Mouse (Mus musculus) left cerebral cortex, postnatal 14 days (tissue): ENCODE measurements at regions not wholly inside any gene's neighbourhood (a gene's known extent, or its start where the extent isn't known, plus 50 kb on each side); places are given as distances from the start of the nearest gene placed in this dataset.

Experiments used
- DNase-seq, 2 experiments: peaks; one replicate each; pipeline ENCODE4 v3.0.0; 2021 to 2022; ENCODE audit warnings: low spot score in 2 of 2, mixed read lengths in 1 of 2
- intact Hi-C: fragments of 180-260 bp; cut with DNase I; formaldehyde crosslinking; loops from one replicate; pipeline ENCODE4 v1.15.1; 2025
- microRNA-seq, 2 experiments: library from miRNA; unstranded; fragments of <30 nt; microRNA quantifications; one replicate each; pipeline ENCODE4 v1.2.0; 2022

GRCm38 (mm10) chr8:44094818-44095217, 385.0 kb upstream of the Adam34 start:
- DNase-seq, result no peak
- intact Hi-C loops, result no loop called here

DNA sequence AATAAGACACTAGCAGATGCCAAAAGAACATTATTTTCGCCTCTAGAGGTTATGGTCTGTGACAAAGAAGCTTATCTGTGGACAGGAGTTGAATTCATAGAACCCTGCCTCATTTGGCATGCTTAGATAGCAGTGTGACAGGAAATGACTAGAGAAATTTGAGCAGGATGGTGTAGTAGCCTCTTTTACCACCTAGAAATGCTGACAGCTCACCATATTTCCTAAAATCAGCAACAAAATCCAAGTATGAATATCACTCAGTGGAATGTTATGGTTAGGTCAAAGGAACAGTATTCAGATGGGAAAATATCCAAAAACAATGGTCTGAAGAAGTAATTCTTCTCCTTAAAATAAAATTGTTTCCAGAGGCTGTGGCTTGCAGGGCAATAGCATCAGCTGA, 383.6 kb upstream of the Adam34 start:
- intact Hi-C loops, result no loop called here
- no peak for DNase-seq

- no peak for DNase-seq
- intact Hi-C loops, result no loop called here
Observed at GRCm38 (mm10) chr8:44082057-44082456, 372.2 kb upstream of the Adam34 start.

GRCm38 (mm10) chr8:44058846-44059245, 349.0 kb upstream of the Adam34 start:
- intact Hi-C loops, result no loop called here
- DNase-seq, result no peak

DNA sequence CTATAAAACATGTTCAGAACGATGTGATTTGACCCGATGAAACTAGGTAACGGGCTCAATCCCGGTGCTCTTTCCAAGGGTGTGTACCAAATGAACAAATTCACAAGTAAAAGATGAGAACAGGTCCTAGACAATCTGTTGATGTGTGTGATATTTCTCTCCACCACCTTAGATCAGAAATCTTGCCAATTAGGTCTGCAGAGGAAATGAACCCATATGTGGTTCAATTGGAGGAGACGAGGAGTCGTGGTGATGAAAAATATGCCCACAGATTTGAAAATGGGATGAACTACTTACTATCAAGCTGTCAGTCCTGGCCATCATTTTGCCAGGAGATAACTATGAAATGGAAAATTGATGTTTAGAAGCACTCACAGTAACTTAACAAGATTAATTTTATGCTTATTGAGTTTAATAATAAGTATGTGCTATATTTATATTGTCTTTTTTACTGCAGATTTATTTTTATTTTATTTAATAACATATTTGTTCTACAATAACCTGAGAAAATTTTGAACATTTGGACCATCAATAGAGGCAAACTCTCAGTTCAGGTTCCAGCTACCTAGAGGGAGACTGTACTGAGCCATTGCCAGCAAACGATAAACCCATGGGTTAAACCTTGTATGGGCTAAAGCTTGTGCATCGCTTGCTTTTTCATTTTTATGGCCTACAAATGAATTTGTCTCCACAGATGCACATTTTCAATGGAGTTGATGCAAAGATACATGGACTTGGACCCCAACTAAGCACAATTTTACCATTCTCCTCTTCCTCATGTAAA, 332.9 kb upstream of the Adam34 start:
- intact Hi-C loops, result no loop called here
- DNase-seq, result no peak

DNA sequence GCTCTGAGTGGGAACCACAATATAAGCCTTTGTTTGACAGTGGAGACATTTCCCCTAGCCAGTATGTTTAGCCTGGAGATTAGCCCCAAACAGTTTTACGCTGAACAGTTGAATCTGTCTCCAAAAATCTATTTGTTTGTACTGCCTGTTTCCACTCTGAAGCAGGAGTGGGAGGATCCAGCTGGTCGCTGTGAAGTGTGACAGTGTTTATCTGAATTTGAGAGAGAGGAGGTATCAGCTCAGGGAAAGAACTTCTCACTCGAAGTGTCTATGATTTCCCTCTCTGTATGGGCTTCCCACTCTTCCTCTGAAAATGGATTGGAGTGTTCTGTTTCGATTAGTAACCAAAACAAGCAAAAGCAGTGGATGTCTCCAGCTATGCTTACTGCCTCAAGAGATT, 324.4 kb upstream of the Adam34 start:
- intact Hi-C loops, result no loop called here
- DNase-seq, result peak; percentile 22 to 30

DNA sequence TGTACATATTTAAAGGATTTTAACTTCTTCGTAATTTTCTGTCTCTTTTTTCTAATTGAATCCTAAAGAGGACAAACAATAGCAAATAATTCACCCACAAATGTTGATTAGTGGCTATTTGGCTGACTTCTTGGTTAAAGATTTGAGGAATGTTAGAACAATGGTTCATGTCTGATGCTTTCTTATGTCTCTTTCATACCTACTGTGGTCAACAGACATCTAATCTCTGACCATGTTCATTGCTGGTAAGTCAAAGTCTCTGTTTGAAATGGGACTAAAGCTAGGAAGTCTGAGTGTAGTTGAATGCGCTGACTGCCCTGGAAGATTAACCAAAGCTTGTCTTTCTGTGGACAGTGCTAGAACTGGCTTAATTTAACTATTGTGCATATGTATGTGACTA, 321.5 kb upstream of the Adam34 start:
- no peak for DNase-seq
- intact Hi-C loops, result no loop called here

DNA sequence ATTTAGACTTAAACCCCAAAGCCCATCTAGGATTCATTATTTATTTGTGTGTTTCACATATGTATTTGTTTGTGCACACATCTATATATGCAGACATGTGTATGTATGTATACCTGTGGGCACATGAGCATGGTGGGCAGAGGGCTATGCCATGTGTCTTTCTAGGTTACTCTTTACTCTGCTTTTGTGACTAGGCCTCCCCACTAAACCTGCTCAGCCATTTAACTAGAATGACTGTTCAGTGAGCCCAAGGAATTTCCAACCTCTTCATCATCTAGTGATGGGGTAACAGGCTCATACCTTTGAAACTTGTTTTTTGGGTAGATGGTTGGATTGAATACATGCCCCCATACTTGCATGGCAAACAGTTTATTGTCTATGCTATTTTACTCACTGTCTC, 321.1 kb upstream of the Adam34 start:
- DNase-seq, result no peak
- intact Hi-C loops, result no loop called here

- no peak for DNase-seq
- intact Hi-C loops, result no loop called here
Observed at GRCm38 (mm10) chr8:44027738-44028137, 317.9 kb upstream of the Adam34 start.

GRCm38 (mm10) chr8:44025926-44026325, 316.1 kb upstream of the Adam34 start:
- peak; percentile 57 to 72 for DNase-seq
- intact Hi-C loops, result no loop called here

DNA sequence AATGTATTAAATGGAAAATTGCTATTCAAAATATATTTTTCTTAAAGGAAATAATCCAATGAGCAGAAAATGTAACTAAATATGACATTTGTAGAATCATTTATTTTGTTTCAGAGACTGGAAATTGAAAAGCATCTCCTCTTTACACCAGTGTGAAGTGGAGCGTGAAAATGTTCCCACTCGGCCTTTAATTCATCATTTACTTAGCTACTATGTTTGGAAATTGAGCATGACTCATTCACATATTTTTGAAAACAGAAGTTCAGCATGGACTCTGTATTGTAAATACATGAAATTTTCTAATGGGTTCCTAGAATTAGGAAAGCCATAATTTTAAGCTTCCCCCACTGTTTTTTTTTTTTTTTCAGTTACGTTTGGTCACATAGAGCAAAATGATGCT, 314.2 kb upstream of the Adam34 start:
- intact Hi-C loops, result no loop called here

More for the DNA sequence above, 314.2 kb upstream of the Adam34 start:
- peak in 1 of 2 experiments; percentile 6 for DNase-seq

Small RNAs in the stretch of these regions (microRNA-seq; reads per million reads assigned to microRNA genes)
- 0 reads per million in 2 experiments for gene Gm24591
